Mouse (Mus musculus): Measurements from ENCODE around the gene Cds2. TPM values are rescaled to one million over a fixed set of nuclear protein-coding genes. Genes with fewer than 3 reads are reported as not detected.

Cds2 gene
- polyA plus RNA-seq, 1 experiment from 2014 or later, result 43.7 TPM

- ATAC-seq (ENCODE audit: low FRiP score), result peak; percentile 99
- H3K9ac ChIP-seq, result peak within 1 kb of the TSS; percentile 64
- peak within 1 kb of the TSS; percentile 67 for H3K4me2 ChIP-seq (replicated peaks)
- H3K27ac ChIP-seq, result peak within 1 kb of the TSS; percentile 35; the same call in 1 of the 2 replicates
- H3K36me3 ChIP-seq, result peaks cover 9% of the 10 kb centered on the region; the same call in 1 of the 2 replicates
- no peaks in the 10 kb centered on the region for H3K9me3 ChIP-seq (replicated peaks)
- peaks cover 19% of the 10 kb centered on the region for H3K4me1 ChIP-seq
- whole genome bisulfite sequencing, result under 1% methylated on average over 78 of the region's 79 CpGs
- peak within 1 kb of the TSS; percentile 57 for H3K4me3 ChIP-seq
- H3K27me3 ChIP-seq, result no peaks in the 10 kb centered on the region
Observed at GRCm38 (mm10) chr2:132252542-132253528, 10.1 kb upstream of the Cds2 start, which contains the start of gene Pcna. Gene Pcna (minus strand): TSS chr2:132253314.

GRCm38 (mm10) chr2:132253603-132254002, 9.3 kb upstream of the Cds2 start:
- no peak overlapping the region for H3K27ac ChIP-seq
- H3K4me3 ChIP-seq, result peak overlapping the region; percentile 57
- H3K4me1 ChIP-seq, result peaks cover 15% of the 10 kb centered on the region
- under 1% methylated on average over 7 of the region's 7 CpGs for WGBS
- H3K9me3 ChIP-seq (replicated peaks), result no peaks in the 10 kb centered on the region
- H3K9ac ChIP-seq, result peak overlapping the region; percentile 52
- ATAC-seq (ENCODE audit: low FRiP score), result no peak
- peaks cover 9% of the 10 kb centered on the region; the same call in 1 of the 2 replicates for H3K36me3 ChIP-seq
- H3K4me2 ChIP-seq (replicated peaks), result peak overlapping the region; percentile 67
- no peaks in the 10 kb centered on the region for H3K27me3 ChIP-seq

GRCm38 (mm10) chr2:132257350-132258068, 5.4 kb upstream of the Cds2 start:
- H3K36me3 ChIP-seq, result no peaks in the 10 kb centered on the region
- ATAC-seq (ENCODE audit: low FRiP score), result no peak
- H3K27ac ChIP-seq, result no peak overlapping the region
- H3K27me3 ChIP-seq, result no peaks in the 10 kb centered on the region
- H3K9me3 ChIP-seq (replicated peaks), result no peaks in the 10 kb centered on the region
- no peak overlapping the region for H3K4me2 ChIP-seq (replicated peaks)
- no peaks in the 10 kb centered on the region for H3K4me1 ChIP-seq
- H3K9ac ChIP-seq, result no peak overlapping the region
- no peak overlapping the region for H3K4me3 ChIP-seq
- WGBS, result 93% methylated on average over 6 of the region's 6 CpGs

GRCm38 (mm10) chr2:132260601-132261000, 2.3 kb upstream of the Cds2 start:
- no peak for ATAC-seq (ENCODE audit: low FRiP score)
- WGBS, result 96% methylated on average over 3 of the region's 3 CpGs
- H3K36me3 ChIP-seq, result no peaks in the 10 kb centered on the region

GRCm38 (mm10) chr2:132262175-132262574, 773 bp upstream of the Cds2 start:
- Histone ChIP-seq H3K4me2 (replicated peaks) (no peak overlapping the region), H3K4me1 (peaks cover 14% of the 10 kb centered on the region), H3K27me3 (no peaks in the 10 kb centered on the region), H3K36me3 (no peaks in the 10 kb centered on the region), H3K9me3 (replicated peaks) (no peaks in the 10 kb centered on the region), H3K27ac (no peak overlapping the region), H3K9ac (no peak overlapping the region), H3K4me3 (no peak overlapping the region)
- 83% methylated on average over 6 of the region's 6 CpGs for WGBS
- no peak for ATAC-seq (ENCODE audit: low FRiP score)

More at GRCm38 (mm10) chr2:132260601-132261000, 2.3 kb upstream of the Cds2 start:
- no peaks in the 10 kb centered on the region for H3K27me3 ChIP-seq
- H3K9ac ChIP-seq, result no peak overlapping the region
- H3K27ac ChIP-seq, result no peak overlapping the region
- H3K4me2 ChIP-seq (replicated peaks), result no peak overlapping the region
- H3K4me3 ChIP-seq, result no peak overlapping the region
- no peaks in the 10 kb centered on the region for H3K9me3 ChIP-seq (replicated peaks)
- peaks cover 14% of the 10 kb centered on the region for H3K4me1 ChIP-seq

- no peaks in the 10 kb centered on the region for H3K9me3 ChIP-seq (replicated peaks)
- H3K36me3 ChIP-seq, result no peaks in the 10 kb centered on the region
- peaks cover 14% of the 10 kb centered on the region for H3K4me1 ChIP-seq
- H3K27ac ChIP-seq, result peak overlapping the region; percentile 84
- H3K27me3 ChIP-seq, result no peaks in the 10 kb centered on the region
- peak overlapping the region; percentile 74 for H3K4me3 ChIP-seq
- ATAC-seq (ENCODE audit: low FRiP score), result peak; percentile 28
- peak overlapping the region; percentile 74 for H3K9ac ChIP-seq
- peak overlapping the region; percentile 76 for H3K4me2 ChIP-seq (replicated peaks)
- WGBS, result under 1% methylated on average over 47 of the region's 47 CpGs
Observed at GRCm38 (mm10) chr2:132263421-132264265, 695 bp downstream of the Cds2 start.

- no peak for ATAC-seq (ENCODE audit: low FRiP score)
- Histone ChIP-seq H3K4me1 (peaks cover 14% of the 10 kb centered on the region), H3K27me3 (no peaks in the 10 kb centered on the region), H3K4me3 (peak overlapping the region; percentile 74), H3K9ac (peak overlapping the region; percentile 74), H3K27ac (no peak overlapping the region), H3K4me2 (replicated peaks) (peak overlapping the region; percentile 76), H3K9me3 (replicated peaks) (no peaks in the 10 kb centered on the region), H3K36me3 (no peaks in the 10 kb centered on the region)
- WGBS, result 16% methylated on average over 6 of the region's 6 CpGs
Observed at GRCm38 (mm10) chr2:132264266-132264710, 1.3 kb downstream of the Cds2 start.

- no peak overlapping the region for H3K4me3 ChIP-seq
- 0 out of 2 replicates have a peak overlapping the region, but pooled peaks have one; percentile 76 for H3K4me2 ChIP-seq (replicated peaks)
- no peaks in the 10 kb centered on the region for H3K9me3 ChIP-seq (replicated peaks)
- no peaks in the 10 kb centered on the region for H3K27me3 ChIP-seq
- 90% methylated on average over 9 of the region's 9 CpGs for WGBS
- no peak overlapping the region for H3K9ac ChIP-seq
- no peak for ATAC-seq (ENCODE audit: low FRiP score)
- H3K4me1 ChIP-seq, result peaks cover 14% of the 10 kb centered on the region
- H3K36me3 ChIP-seq, result no peaks in the 10 kb centered on the region
- H3K27ac ChIP-seq, result no peak overlapping the region
Observed at GRCm38 (mm10) chr2:132265196-132265595, 2.2 kb downstream of the Cds2 start.

- Histone ChIP-seq H3K4me3 (no peak overlapping the region), H3K4me2 (replicated peaks) (no peak overlapping the region), H3K4me1 (peaks cover 14% of the 10 kb centered on the region), H3K9ac (no peak overlapping the region), H3K27me3 (no peaks in the 10 kb centered on the region), H3K27ac (no peak overlapping the region), H3K36me3 (no peaks in the 10 kb centered on the region), H3K9me3 (replicated peaks) (no peaks in the 10 kb centered on the region)
- 95% methylated on average over 3 of the region's 3 CpGs for WGBS
- no peak for ATAC-seq (ENCODE audit: low FRiP score)
Observed at GRCm38 (mm10) chr2:132266086-132266485, 3.1 kb downstream of the Cds2 start.

- Histone ChIP-seq H3K27me3 (no peaks in the 10 kb centered on the region), H3K9ac (no peak overlapping the region), H3K4me3 (no peak overlapping the region), H3K4me2 (replicated peaks) (no peak overlapping the region), H3K9me3 (replicated peaks) (no peaks in the 10 kb centered on the region), H3K27ac (no peak overlapping the region), H3K4me1 (peaks cover 10% of the 10 kb centered on the region), H3K36me3 (no peaks in the 10 kb centered on the region)
- no peak for ATAC-seq (ENCODE audit: low FRiP score)
- WGBS, result 87% methylated on average over 3 of the region's 3 CpGs
Observed at GRCm38 (mm10) chr2:132269217-132269616, 6.3 kb downstream of the Cds2 start.

GRCm38 (mm10) chr2:132270331-132270951, 7.5 kb downstream of the Cds2 start:
- H3K9ac ChIP-seq, result no peak overlapping the region
- WGBS, result 93% methylated on average over 2 of the region's 2 CpGs
- no peak for ATAC-seq (ENCODE audit: low FRiP score)

More at GRCm38 (mm10) chr2:132270331-132270951, 7.5 kb downstream of the Cds2 start:
- no peaks in the 10 kb centered on the region for H3K9me3 ChIP-seq (replicated peaks)
- H3K27me3 ChIP-seq, result no peaks in the 10 kb centered on the region
- no peak overlapping the region for H3K4me3 ChIP-seq
- H3K36me3 ChIP-seq, result no peaks in the 10 kb centered on the region
- H3K4me1 ChIP-seq, result no peaks in the 10 kb centered on the region
- no peak overlapping the region for H3K4me2 ChIP-seq (replicated peaks)
- no peak overlapping the region for H3K27ac ChIP-seq

Data from hindbrain, embryonic 12.5 days (tissue).